Mouse (Mus musculus) testis, postnatal 10 days (tissue): ENCODE measurements at regions not wholly inside any gene's neighbourhood (a gene's known extent, or its start where the extent isn't known, plus 50 kb on each side); places are given as distances from the start of the nearest gene placed in this dataset.

Experiments
- DNase-seq: peaks from one replicate; pipeline ENCODE4 v3.0.0; 2021; ENCODE audit warnings: low spot score

DNA sequence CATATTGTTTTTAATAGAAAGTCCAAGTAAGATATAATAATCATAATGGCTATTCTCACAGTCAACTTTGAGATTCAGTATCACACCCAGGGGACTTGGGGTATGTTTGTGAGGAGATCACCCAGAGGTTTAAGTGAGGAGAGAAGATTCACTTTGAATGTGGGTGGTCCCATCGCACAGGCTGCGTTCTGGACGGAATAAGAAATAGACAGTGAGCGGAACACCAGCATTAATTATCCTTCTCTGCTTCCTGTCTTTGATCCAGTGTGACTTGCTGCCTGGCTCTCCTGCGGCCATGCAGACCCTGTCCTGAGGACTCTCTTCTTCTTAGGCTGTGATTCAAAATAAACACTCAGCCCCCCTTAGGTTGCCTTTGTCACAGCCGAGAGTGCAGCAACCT, 60.6 kb upstream of the Kras start:
- no peak for DNase-seq

DNA sequence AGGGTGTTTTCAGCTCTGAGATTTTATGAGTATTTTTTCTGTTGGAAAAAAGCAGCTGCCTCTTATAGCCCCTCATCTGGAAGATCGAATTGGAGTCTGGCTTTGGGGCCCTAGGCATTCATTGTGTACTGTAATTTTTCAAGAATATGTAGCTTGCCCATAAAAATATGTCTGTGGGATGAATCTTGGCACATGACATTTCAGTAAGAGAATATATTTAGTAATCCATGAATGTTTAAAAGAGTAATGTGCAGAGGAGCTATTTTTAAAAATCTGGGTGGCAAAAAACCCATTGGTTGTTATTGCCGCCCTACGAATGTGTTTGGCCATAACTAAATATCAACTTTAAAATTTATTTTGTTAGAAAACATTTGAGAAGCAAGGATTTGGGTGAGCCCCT, 59.0 kb upstream of the Kras start:
- DNase-seq: no peak

DNA sequence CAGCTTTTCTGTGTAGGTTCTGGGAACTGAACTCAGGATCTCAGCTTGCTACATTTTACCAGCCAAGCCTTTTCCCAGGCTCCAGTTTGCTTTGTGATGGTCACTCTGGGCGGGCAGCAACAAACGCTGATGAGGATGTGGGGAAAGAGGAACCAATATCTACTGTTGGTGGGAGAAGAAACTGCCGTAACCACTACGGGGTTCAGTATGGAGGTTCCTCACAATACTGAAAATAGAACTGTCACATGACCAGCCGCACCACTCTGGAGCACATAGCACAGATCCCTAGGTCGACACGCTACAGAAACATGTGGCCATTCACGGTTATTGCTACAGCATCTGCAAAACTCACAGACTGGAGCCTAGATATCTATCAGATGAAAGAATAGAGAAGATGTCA, 57.2 kb upstream of the Kras start:
- DNase-seq: no peak

DNA sequence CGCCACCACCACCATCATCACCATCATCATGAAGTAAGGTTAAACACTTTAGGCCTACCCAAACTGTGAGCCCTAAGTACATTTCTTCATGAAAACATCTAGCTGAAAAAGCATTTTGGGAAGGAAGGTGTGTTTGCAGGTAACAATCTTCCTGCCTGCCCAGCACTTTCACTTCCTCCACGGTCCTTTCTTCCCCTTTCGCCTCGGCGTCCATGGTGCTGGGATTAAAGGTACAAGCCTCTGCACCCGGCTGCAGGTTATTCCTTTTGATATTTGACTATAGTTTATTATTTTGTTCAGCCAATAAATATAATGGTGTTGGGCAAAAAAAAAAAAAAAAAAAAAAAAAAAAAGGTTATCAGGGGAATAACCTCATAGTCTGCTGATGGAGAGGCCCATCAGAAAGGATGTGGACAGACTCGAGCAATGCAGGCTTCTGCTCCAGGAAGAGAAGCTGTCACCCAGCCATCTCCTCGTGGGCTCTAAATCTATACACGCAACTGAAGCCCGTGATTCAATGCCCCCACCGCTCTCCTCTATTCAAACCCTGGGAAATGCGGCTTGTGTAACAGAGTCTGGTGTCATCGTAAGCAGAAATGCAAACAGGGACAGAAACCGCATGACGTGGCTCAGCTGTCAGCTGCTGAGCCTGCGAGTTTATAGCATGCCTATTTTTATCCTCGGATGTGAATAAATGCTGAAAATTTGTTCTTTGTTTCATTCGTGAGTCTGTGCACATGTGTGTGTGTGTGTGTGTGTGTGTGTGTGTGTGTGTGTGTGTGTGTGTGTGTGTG, 56.5 kb upstream of the Kras start:
- no peak for DNase-seq

DNA sequence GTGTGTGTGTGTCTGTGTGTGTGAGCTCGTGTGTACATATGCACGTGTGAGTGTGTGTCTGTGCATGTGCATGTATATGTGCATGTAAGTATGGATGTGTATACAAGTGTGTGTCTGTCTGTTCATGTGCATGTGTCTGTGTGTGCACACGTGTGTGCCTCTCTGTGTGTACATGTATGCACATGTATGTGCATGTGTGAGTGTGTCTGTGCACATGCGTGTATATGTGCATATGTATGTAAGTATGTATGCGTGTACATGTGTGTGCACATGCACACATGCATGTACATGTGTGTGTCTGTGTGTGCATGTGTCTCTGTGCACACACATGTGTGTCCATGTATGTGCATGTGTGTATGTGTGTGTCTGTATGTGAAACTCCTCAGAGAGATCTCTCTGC, 55.6 kb upstream of the Kras start:
- no peak for DNase-seq

DNA sequence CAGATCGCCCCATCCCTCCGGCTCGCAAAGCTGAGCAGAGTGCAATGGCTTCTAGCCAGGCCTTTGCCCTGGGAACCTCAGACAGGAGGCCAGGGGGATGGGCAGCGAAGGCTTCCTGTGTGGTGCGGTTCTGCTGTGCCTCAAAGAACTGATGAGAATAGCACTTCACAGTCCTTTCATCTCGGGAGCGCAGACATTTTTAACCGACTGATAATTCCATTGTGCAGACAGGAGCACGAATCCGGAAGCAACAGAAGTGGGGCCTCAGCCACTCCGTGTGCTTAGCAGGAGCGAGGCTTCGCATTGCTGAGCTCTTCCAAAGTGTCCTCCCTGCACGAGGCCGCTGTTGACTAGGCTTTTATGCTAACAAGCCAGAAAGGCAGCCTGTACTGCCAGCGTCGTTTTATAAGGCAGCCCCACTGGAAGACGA, 53.6 kb upstream of the Kras start:
- peak; percentile 54 for DNase-seq

DNA sequence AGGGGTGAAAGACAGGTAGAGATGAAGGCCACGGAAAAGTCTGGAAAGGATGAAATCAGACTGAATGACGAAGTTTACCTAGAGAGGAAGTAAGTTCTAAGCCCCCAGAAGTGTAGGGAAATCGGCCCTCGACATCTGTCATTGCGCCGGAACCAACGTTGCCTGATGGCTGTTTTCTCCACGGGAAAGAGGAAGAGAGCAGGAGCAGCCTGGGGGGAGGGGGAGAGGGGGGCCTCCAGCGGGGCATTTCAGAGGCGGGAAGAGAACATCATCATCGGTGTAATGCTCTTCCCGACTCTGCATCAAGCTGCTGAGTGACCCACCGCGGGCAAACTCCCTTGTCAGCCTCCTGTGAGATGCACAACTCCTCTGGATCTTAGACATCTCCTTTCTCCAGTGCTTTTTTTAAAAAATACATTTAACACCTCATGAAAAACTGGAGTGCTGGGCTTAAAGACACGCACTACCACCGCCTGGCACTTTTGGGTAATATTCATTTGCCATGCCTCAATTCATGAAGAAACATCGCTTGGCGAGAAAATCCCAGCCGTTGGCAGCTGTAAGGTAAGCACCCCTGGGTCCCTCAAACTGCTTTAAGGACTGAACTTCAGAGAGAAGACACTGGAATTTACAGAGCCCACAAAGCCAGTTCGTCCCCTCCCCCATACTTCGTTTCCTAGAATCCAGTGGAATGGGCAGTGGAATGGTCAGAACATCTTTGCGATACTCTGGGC, 53.0 kb upstream of the Kras start:
- DNase-seq: no peak

DNA sequence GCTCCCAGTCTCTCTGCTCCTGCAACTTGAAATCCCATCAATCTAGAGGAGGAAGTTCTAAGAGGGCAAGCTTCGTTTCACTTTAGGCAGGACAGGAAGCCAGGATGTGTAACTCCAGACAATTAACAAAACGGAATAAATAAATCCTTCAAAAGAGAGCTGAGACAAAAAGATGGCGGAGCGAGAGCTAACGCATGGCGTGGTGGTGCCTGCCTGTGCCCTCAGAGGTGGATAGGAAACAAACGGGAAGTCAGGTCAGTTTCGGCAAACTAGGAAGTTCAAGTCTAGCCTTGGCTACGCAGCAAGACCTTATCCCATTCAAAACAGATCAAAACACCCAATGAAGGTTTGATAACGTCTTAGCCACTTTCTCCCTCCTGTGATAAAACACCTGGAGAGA, 52.1 kb upstream of the Kras start:
- DNase-seq: no peak

DNA sequence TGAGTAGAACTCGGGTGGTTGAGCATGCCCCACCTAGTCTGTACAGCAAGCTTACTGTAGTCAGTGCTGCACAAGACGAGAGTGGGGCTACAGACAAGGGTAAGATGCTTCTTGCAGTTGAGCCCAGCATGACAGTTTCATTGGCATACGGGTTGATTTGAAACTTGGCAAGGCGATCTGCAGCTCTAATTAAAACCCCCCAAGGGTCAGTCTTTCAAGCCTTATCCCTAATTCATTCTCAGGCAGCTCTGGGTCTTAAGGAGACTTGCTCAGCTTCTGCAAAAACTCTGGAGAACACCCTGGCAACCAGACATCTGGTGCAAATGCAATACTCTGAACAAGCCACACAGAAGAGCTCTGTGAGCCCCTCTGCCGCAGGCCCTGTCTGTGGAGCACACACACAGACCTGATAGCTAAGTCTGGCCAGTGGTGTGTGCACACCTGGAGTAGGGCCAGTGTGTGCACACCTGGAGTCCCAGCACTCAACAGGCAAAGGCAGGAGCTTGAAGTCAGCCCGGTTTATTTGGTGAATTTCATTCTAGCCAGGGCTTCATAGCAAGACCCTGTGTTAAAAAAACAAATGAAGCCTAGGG, 50.3 kb upstream of the Kras start:
- DNase-seq: no peak
